In the genomic region with DNA sequence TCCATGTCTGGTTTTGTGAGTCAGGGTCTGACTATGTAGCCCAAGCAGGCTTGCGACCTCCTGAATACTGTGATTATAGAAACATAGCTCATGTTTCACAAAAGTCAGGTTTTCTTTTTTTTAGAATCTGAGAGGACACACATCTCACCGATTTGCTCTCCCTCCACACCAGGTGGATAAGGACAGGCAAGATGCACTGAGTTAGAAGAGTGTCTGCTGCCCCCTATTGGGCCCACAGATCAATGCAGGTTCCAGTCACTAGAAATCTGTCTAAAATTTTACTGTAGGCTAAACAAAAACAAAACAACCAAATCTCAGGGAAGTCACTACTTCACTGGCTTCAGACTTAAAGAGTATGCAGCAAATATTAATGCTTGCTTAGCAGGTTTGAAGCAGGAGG, we compare ENCODE assay signal across 8 mouse cellular contexts. TPM values are rescaled to one million over a fixed set of nuclear protein-coding genes. Genes with fewer than 3 reads are reported as not detected.
DNase-seq lines count a peak whose midpoint lies in the region; ATAC-seq lines count a peak whose summit lies in the region.

No protein-coding gene starts in this region.

- no peaks in the 10 kb centered on the region for H3K36me3 ChIP-seq in forebrain, embryonic 11.5 days (ENCODE audit: control insufficient read depth, insufficient read depth, low read length)
- H3K36me3 ChIP-seq in forebrain, embryonic 16.5 days (ENCODE audit: control insufficient read depth, insufficient read depth) = peaks cover 8% of the 10 kb centered on the region; the same call in 1 of the 2 replicates
- peaks cover 15% of the 10 kb centered on the region for H3K36me3 ChIP-seq in liver, embryonic 12.5 days
- H3K36me3 ChIP-seq in forebrain, embryonic 15.5 days = peaks cover 5% of the 10 kb centered on the region; the same call in 1 of the 2 replicates

- DNase-seq in forebrain, embryonic 11.5 days (ENCODE audit: low spot score) = peak; percentile 72
- DNase-seq in liver = peak; percentile 33
- peak; percentile 16 for DNase-seq in adrenal gland, postnatal 25 days
- peak; percentile 48 for DNase-seq in lung, postnatal 10 days
- peak; percentile 59 for DNase-seq in thymus, postnatal 14 days

- no peaks in the 10 kb centered on the region for H3K27me3 ChIP-seq in forebrain, embryonic 11.5 days (ENCODE audit: control insufficient read depth, insufficient read depth, low read length)
- H3K27me3 ChIP-seq in forebrain, embryonic 16.5 days (replicated peaks; ENCODE audit: control insufficient read depth, insufficient read depth, low read length) = no peaks in the 10 kb centered on the region
- no peaks in the 10 kb centered on the region for H3K27me3 ChIP-seq in liver, embryonic 12.5 days (replicated peaks)
- H3K27me3 ChIP-seq in forebrain, embryonic 15.5 days = no peaks in the 10 kb centered on the region

- WGBS in forebrain, embryonic 11.5 days = 61% methylated on average over 2 of the region's 2 CpGs
- 57% methylated on average over 2 of the region's 2 CpGs for WGBS in forebrain, embryonic 16.5 days
- WGBS in liver, embryonic 12.5 days (ENCODE audit: insufficient replicate concordance) = 70% methylated on average over 2 of the region's 2 CpGs
- WGBS in forebrain, embryonic 15.5 days = 51% methylated on average over 2 of the region's 2 CpGs

- no peak for ATAC-seq in forebrain, embryonic 11.5 days (replicated peaks; ENCODE audit: low FRiP score)
- ATAC-seq in forebrain, embryonic 16.5 days = no peak
- no peak for ATAC-seq in liver, embryonic 12.5 days
- ATAC-seq in forebrain, embryonic 15.5 days (replicated peaks) = 0 out of 2 replicates have a peak, but pooled peaks have one; percentile 13

- no peak overlapping the region for H3K9ac ChIP-seq in forebrain, embryonic 11.5 days (ENCODE audit: low read length)
- H3K9ac ChIP-seq in forebrain, embryonic 16.5 days (replicated peaks; ENCODE audit: low read depth, low read length) = no peak overlapping the region
- H3K9ac ChIP-seq in liver, embryonic 12.5 days = no peak overlapping the region
- H3K9ac ChIP-seq in forebrain, embryonic 15.5 days (replicated peaks) = no peak overlapping the region

- H3K27ac ChIP-seq in forebrain, embryonic 11.5 days (ENCODE audit: low read depth, low read length) = no peak overlapping the region
- H3K27ac ChIP-seq in forebrain, embryonic 16.5 days (ENCODE audit: low read length) = no peak overlapping the region
- no peak overlapping the region for H3K27ac ChIP-seq in liver, embryonic 12.5 days
- no peak overlapping the region for H3K27ac ChIP-seq in forebrain, embryonic 15.5 days (replicated peaks)

- no peaks in the 10 kb centered on the region for H3K9me3 ChIP-seq in forebrain, embryonic 11.5 days (ENCODE audit: control insufficient read depth, low read length)
- H3K9me3 ChIP-seq in forebrain, embryonic 16.5 days (ENCODE audit: control insufficient read depth, low read length) = no peaks in the 10 kb centered on the region
- H3K9me3 ChIP-seq in liver, embryonic 12.5 days (replicated peaks) = no peaks in the 10 kb centered on the region
- no peaks in the 10 kb centered on the region for H3K9me3 ChIP-seq in forebrain, embryonic 15.5 days

- H3K4me1 ChIP-seq in forebrain, embryonic 11.5 days (replicated peaks; ENCODE audit: control insufficient read depth, insufficient read depth, low read length) = no peaks in the 10 kb centered on the region
- H3K4me1 ChIP-seq in forebrain, embryonic 16.5 days (replicated peaks; ENCODE audit: control insufficient read depth, insufficient read depth, low read length) = no peaks in the 10 kb centered on the region
- no peaks in the 10 kb centered on the region for H3K4me1 ChIP-seq in liver, embryonic 12.5 days
- H3K4me1 ChIP-seq in forebrain, embryonic 15.5 days = no peaks in the 10 kb centered on the region

- no peak overlapping the region for H3K4me2 ChIP-seq in forebrain, embryonic 11.5 days (ENCODE audit: low read depth, low read length, severe bottlenecking)
- H3K4me2 ChIP-seq in forebrain, embryonic 16.5 days (ENCODE audit: low read length) = no peak overlapping the region
- no peak overlapping the region for H3K4me2 ChIP-seq in liver, embryonic 12.5 days
- H3K4me2 ChIP-seq in forebrain, embryonic 15.5 days (replicated peaks) = no peak overlapping the region

- H3K4me3 ChIP-seq in forebrain, embryonic 11.5 days (ENCODE audit: low read depth, low read length) = no peak overlapping the region
- H3K4me3 ChIP-seq in forebrain, embryonic 16.5 days (replicated peaks; ENCODE audit: low read length) = no peak overlapping the region
- no peak overlapping the region for H3K4me3 ChIP-seq in liver, embryonic 12.5 days
- H3K4me3 ChIP-seq in forebrain, embryonic 15.5 days = no peak overlapping the region

RNA-seq across cellular contexts. Expression of a gene that starts 21.5 kb away (rescaled TPM):
- 6.9 and 7.4 TPM in 2 replicates for polyA plus RNA-seq in forebrain, embryonic 11.5 days (2014; fragmentation: Nextera tagmentation; extraction: Ambion mirVana)
- 13.5 and 13.7 TPM in 2 replicates for polyA plus RNA-seq in forebrain, embryonic 16.5 days (2015; fragmentation: Nextera tagmentation; extraction: Ambion mirVana)
- 2.0 and 2.4 TPM in 2 replicates for polyA plus RNA-seq in liver, embryonic 12.5 days (2016; fragmentation: Nextera tagmentation; extraction: Ambion mirVana)
- total RNA-seq in adrenal gland, postnatal 25 days (2021) = 5.4 and 5.7 TPM in 2 replicates
- polyA plus RNA-seq in forebrain, embryonic 15.5 days (2015; fragmentation: Nextera tagmentation; extraction: Ambion mirVana) = 13.2 and 15.3 TPM in 2 replicates

RNA-seq across cellular contexts. Expression of a gene that starts 23.9 kb away (rescaled TPM):
- 8.9 and 9.0 TPM in 2 replicates for polyA plus RNA-seq in forebrain, embryonic 11.5 days (2014; fragmentation: Nextera tagmentation; extraction: Ambion mirVana)
- polyA plus RNA-seq in forebrain, embryonic 16.5 days (2015; fragmentation: Nextera tagmentation; extraction: Ambion mirVana) = 16.2 and 18.7 TPM in 2 replicates
- polyA plus RNA-seq in liver, embryonic 12.5 days (2016; fragmentation: Nextera tagmentation; extraction: Ambion mirVana) = 3.8 and 4.3 TPM in 2 replicates
- 31.1 and 52.3 TPM in 2 replicates for total RNA-seq in adrenal gland, postnatal 25 days (2021)
- polyA plus RNA-seq in forebrain, embryonic 15.5 days (2015; fragmentation: Nextera tagmentation; extraction: Ambion mirVana) = 13.0 and 14.4 TPM in 2 replicates

Comparison
In these comparisons a context has a peak if more than half of its experiments do, and no peak if none do; other contexts are left out.
1. DNase-seq: peak in every context shown above with its lines; median percentile 72 in forebrain, embryonic 11.5 days; 59 in thymus, postnatal 14 days; 48 in lung, postnatal 10 days; 33 in liver; 16 in adrenal gland, postnatal 25 days.